Mouse (Mus musculus): ENCODE results near the gene Cenps.
A peak's percentile ranks its signal among the peaks of the same experiment; 100 is the strongest.

DNA sequence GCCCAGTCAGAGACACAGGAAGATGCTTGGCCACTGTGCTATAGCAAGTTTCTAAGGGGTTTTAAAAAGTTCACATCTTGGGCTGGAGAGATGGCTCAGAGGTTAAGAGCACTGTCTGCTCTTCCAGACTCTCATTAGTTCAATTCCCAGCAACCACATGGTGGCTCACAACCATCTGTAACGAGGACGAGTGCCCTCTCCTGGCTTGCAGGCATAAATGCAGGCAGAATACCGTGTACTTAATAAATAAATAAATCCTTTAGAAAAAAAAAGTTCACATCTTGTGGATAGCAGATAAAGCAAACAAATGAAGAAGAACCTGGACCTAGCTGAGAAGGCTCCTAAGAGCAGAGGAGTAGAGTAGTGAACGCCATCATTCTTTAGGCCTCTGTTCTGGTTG, 45.3 kb upstream of the Cenps start:
- TF ChIP-seq CTCF (IDR thresholded peaks at IDR 0.05) (peak; percentile 76), POLR2A (IDR thresholded peaks at IDR 0.05; ENCODE audit: insufficient read depth, low read depth, low read length) (no peak)
